8 mouse cellular contexts compared by ENCODE assay signal in genomic region chr10:79857452-79857811, GRCm38 (mm10). TPM values are rescaled to one million over a fixed set of nuclear protein-coding genes. Genes with fewer than 3 reads are reported as not detected.
DNase-seq lines count a peak whose midpoint lies in the region; ATAC-seq and TF ChIP-seq lines count a peak whose summit lies in the region.

No protein-coding gene starts in this region.

- no peaks in the 10 kb centered on the region for H3K27me3 ChIP-seq in intestine, embryonic 14.5 days (replicated peaks; ENCODE audit: control insufficient read depth, insufficient read depth, low read length)
- H3K27me3 ChIP-seq in liver, embryonic 14.5 days (ENCODE audit: control insufficient read depth, insufficient read depth, low read length), result no peaks in the 10 kb centered on the region
- H3K27me3 ChIP-seq in neural tube, embryonic 14.5 days (ENCODE audit: control insufficient read depth, insufficient read depth, low read length), result no peaks in the 10 kb centered on the region; the same call in 1 of the 2 replicates

- TF ChIP-seq POLR2A in brain, embryonic 14.5 days (IDR thresholded peaks at IDR 0.05; ENCODE audit: borderline replicate concordance, extremely low read depth, insufficient read depth, insufficient read length, poor library complexity, severe bottlenecking), result no peak

- H3K27ac ChIP-seq in intestine, embryonic 14.5 days (ENCODE audit: low read depth), result peak overlapping the region; percentile 43
- H3K27ac ChIP-seq in liver, embryonic 14.5 days, result no peak overlapping the region
- peak overlapping the region; percentile 62 for H3K27ac ChIP-seq in neural tube, embryonic 14.5 days (ENCODE audit: low read depth, low read length)

- no peaks in the 10 kb centered on the region for H3K9me3 ChIP-seq in intestine, embryonic 14.5 days (ENCODE audit: control insufficient read depth, low read length)
- no peaks in the 10 kb centered on the region for H3K9me3 ChIP-seq in liver, embryonic 14.5 days (ENCODE audit: control insufficient read depth, low read length)
- H3K9me3 ChIP-seq in neural tube, embryonic 14.5 days (ENCODE audit: control insufficient read depth, low read length), result no peaks in the 10 kb centered on the region

- no peak for TF ChIP-seq EP300 in liver, embryonic 14.5 days (IDR thresholded peaks at IDR 0.05; ENCODE audit: low read depth)

- 8% methylated on average over 4 of the region's 4 CpGs for WGBS in intestine, embryonic 14.5 days
- WGBS in liver, embryonic 14.5 days (ENCODE audit: insufficient replicate concordance), result 18% methylated on average over 4 of the region's 4 CpGs
- 27% methylated on average over 4 of the region's 4 CpGs for WGBS in neural tube, embryonic 14.5 days

- peaks cover 33% of the 10 kb centered on the region for H3K4me1 ChIP-seq in intestine, embryonic 14.5 days (replicated peaks; ENCODE audit: control insufficient read depth, insufficient read depth, low read length)
- peaks cover 17 to 37% of the 10 kb centered on the region in 2 experiments for H3K4me1 ChIP-seq in liver, embryonic 14.5 days (replicated peaks; ENCODE audit: control insufficient read depth in 2 of 2, insufficient read depth in 2 of 2, low read length in 1 of 2)
- peaks cover 48% of the 10 kb centered on the region for H3K4me1 ChIP-seq in neural tube, embryonic 14.5 days (ENCODE audit: control insufficient read depth, insufficient read depth, low read length)

- peak overlapping the region; percentile 96 for H3K4me2 ChIP-seq in intestine, embryonic 14.5 days (ENCODE audit: low read length)
- H3K4me2 ChIP-seq in liver, embryonic 14.5 days (ENCODE audit: low read depth), result peak overlapping the region; percentile 87
- H3K4me2 ChIP-seq in neural tube, embryonic 14.5 days (ENCODE audit: low read depth, low read length), result peak overlapping the region; percentile 99

- peak overlapping the region; percentile 100 for H3K9ac ChIP-seq in intestine, embryonic 14.5 days (ENCODE audit: low read length)
- H3K9ac ChIP-seq in liver, embryonic 14.5 days (replicated peaks), result peak overlapping the region; percentile 83
- peak overlapping the region; percentile 96; the same call in 1 of the 2 replicates for H3K9ac ChIP-seq in neural tube, embryonic 14.5 days (replicated peaks; ENCODE audit: low read depth, low read length)

- peaks cover 55% of the 10 kb centered on the region for H3K36me3 ChIP-seq in intestine, embryonic 14.5 days (ENCODE audit: control insufficient read depth, insufficient read depth, low read length)
- peaks cover 59% of the 10 kb centered on the region for H3K36me3 ChIP-seq in liver, embryonic 14.5 days (replicated peaks; ENCODE audit: control insufficient read depth, insufficient read depth, low read depth)
- H3K36me3 ChIP-seq in neural tube, embryonic 14.5 days (ENCODE audit: control insufficient read depth, insufficient read depth, low read length), result peaks cover 48% of the 10 kb centered on the region

- ATAC-seq in intestine, embryonic 14.5 days (replicated peaks; ENCODE audit: low FRiP score, low TSS enrichment, low read depth), result no peak
- ATAC-seq in liver, embryonic 14.5 days (ENCODE audit: insufficient read depth), result no peak
- ATAC-seq in neural tube, embryonic 14.5 days (ENCODE audit: low read depth), result no peak
- no peak for ATAC-seq in erythroid progenitor cell, adult 5-6 weeks (replicated peaks; ENCODE audit: low FRiP score, poor library complexity, severe bottlenecking)

- peak; percentile 61 for DNase-seq in thymus, postnatal 14 days
- no peak for DNase-seq in thymus, postnatal 10 days (ENCODE audit: low spot score in 2 of 2)
- DNase-seq in brain, embryonic 14.5 days (ENCODE audit: low read depth), result peak; percentile 75
- peak; percentile 66 for DNase-seq in gastrocnemius, postnatal 25 days
- DNase-seq in intestine, embryonic 14.5 days (ENCODE audit: low spot score), result peak; percentile 81
- DNase-seq in liver, embryonic 14.5 days (ENCODE audit: low read depth in 3 of 3, low spot score in 3 of 3), result peak in 1 of 3 experiments; percentile 41

- TF ChIP-seq CTCF in brain, embryonic 14.5 days (IDR thresholded peaks at IDR 0.05; ENCODE audit: borderline replicate concordance, extremely low read depth, insufficient read depth, insufficient read length), result no peak
- TF ChIP-seq CTCF in liver, embryonic 14.5 days (IDR thresholded peaks at IDR 0.05; ENCODE audit: low read depth), result no peak

- H3K4me3 ChIP-seq in intestine, embryonic 14.5 days (ENCODE audit: low read depth, low read length), result peak overlapping the region; percentile 98
- peak overlapping the region; percentile 72 to 80 for H3K4me3 ChIP-seq in liver, embryonic 14.5 days (ENCODE audit: insufficient read depth in 1 of 2, low read depth in 2 of 2, low read length in 2 of 2)
- H3K4me3 ChIP-seq in neural tube, embryonic 14.5 days (ENCODE audit: low read depth, low read length), result peak overlapping the region; percentile 97

RNA-seq across cellular contexts. Expression of gene Ptbp1, which starts 3.2 kb away (rescaled TPM):
- 183 and 194 TPM in 2 replicates for polyA plus RNA-seq in brain, embryonic 14.5 days (2012; rRNA removed)
- total RNA-seq in gastrocnemius, postnatal 25 days (2021), result 10 to 100 TPM; 26.8 to 27.1 TPM
- 286 and 291 TPM in 2 replicates for polyA plus RNA-seq in intestine, embryonic 14.5 days (2014; fragmentation: Nextera tagmentation; extraction: Ambion mirVana)
- polyA plus RNA-seq in liver, embryonic 14.5 days (2012; rRNA removed), result 118 and 126 TPM in 2 replicates
- polyA plus RNA-seq in liver, embryonic 14.5 days (2014; fragmentation: Nextera tagmentation; extraction: Ambion mirVana), result 84.5 and 99.8 TPM in 2 replicates
- polyA plus RNA-seq in neural tube, embryonic 14.5 days (2014; fragmentation: Nextera tagmentation; extraction: Ambion mirVana), result 36.9 and 53.5 TPM in 2 replicates
- total RNA-seq in erythroid progenitor cell, adult 5-6 weeks (2015; ENCODE audit: low replicate concordance), result 134 and 185 TPM in 2 replicates
- 89.3 and 94.7 TPM in 2 replicates for total RNA-seq in erythroid progenitor cell, adult 5-6 weeks (2017; ENCODE audit: low replicate concordance)

RNA-seq across cellular contexts. Expression of gene Prtn3, which starts 16.8 kb away (rescaled TPM):
- 18.0 and 28.0 TPM in 2 replicates for polyA plus RNA-seq in brain, embryonic 14.5 days (2012; rRNA removed)
- total RNA-seq in gastrocnemius, postnatal 25 days (2021), result under 1 TPM in 1 of 2 experiments, not detected in 1; 0.35 TPM
- polyA plus RNA-seq in intestine, embryonic 14.5 days (2014; fragmentation: Nextera tagmentation; extraction: Ambion mirVana), result 5.2 and 5.9 TPM in 2 replicates
- polyA plus RNA-seq in liver, embryonic 14.5 days (2012; rRNA removed), result 133 and 152 TPM in 2 replicates
- polyA plus RNA-seq in liver, embryonic 14.5 days (2014; fragmentation: Nextera tagmentation; extraction: Ambion mirVana), result 86.8 and 132 TPM in 2 replicates
- 11.1 and 12.4 TPM in 2 replicates for polyA plus RNA-seq in neural tube, embryonic 14.5 days (2014; fragmentation: Nextera tagmentation; extraction: Ambion mirVana)
- 247 and 296 TPM in 2 replicates for total RNA-seq in erythroid progenitor cell, adult 5-6 weeks (2015; ENCODE audit: low replicate concordance)
- 52.3 and 54.7 TPM in 2 replicates for total RNA-seq in erythroid progenitor cell, adult 5-6 weeks (2017; ENCODE audit: low replicate concordance)

RNA-seq across cellular contexts. Expression of gene Plppr3, which starts 17.0 kb away (rescaled TPM):
- 805 and 1,208 TPM in 2 replicates for polyA plus RNA-seq in brain, embryonic 14.5 days (2012; rRNA removed)
- total RNA-seq in gastrocnemius, postnatal 25 days (2021), result under 1 TPM; 0.13 to 0.27 TPM
- polyA plus RNA-seq in intestine, embryonic 14.5 days (2014; fragmentation: Nextera tagmentation; extraction: Ambion mirVana), result 38.8 and 46.4 TPM in 2 replicates
- polyA plus RNA-seq in liver, embryonic 14.5 days (2012; rRNA removed), result 6.7 and 7.0 TPM in 2 replicates
- polyA plus RNA-seq in liver, embryonic 14.5 days (2014; fragmentation: Nextera tagmentation; extraction: Ambion mirVana), result 2.8 and 3.0 TPM in 2 replicates
- polyA plus RNA-seq in neural tube, embryonic 14.5 days (2014; fragmentation: Nextera tagmentation; extraction: Ambion mirVana), result 299 and 327 TPM in 2 replicates
- 0.84 TPM in 1 of 2 replicates, not detected in the other for total RNA-seq in erythroid progenitor cell, adult 5-6 weeks (2015; ENCODE audit: low replicate concordance)
- 0.83 and 1.7 TPM in 2 replicates for total RNA-seq in erythroid progenitor cell, adult 5-6 weeks (2017; ENCODE audit: low replicate concordance)

RNA-seq across cellular contexts. Expression of gene Elane, which starts 28.6 kb away (rescaled TPM):
- 0.28 and 0.49 TPM in 2 replicates for polyA plus RNA-seq in brain, embryonic 14.5 days (2012; rRNA removed)
- total RNA-seq in gastrocnemius, postnatal 25 days (2021), result not detected
- polyA plus RNA-seq in intestine, embryonic 14.5 days (2014; fragmentation: Nextera tagmentation; extraction: Ambion mirVana), result 0.55 TPM in 1 of 2 replicates, not detected in the other
- polyA plus RNA-seq in liver, embryonic 14.5 days (2012; rRNA removed), result 52.2 and 61.9 TPM in 2 replicates
- 116 and 151 TPM in 2 replicates for polyA plus RNA-seq in liver, embryonic 14.5 days (2014; fragmentation: Nextera tagmentation; extraction: Ambion mirVana)
- polyA plus RNA-seq in neural tube, embryonic 14.5 days (2014; fragmentation: Nextera tagmentation; extraction: Ambion mirVana), result 0.55 TPM in 1 of 2 replicates, not detected in the other
- 613 and 617 TPM in 2 replicates for total RNA-seq in erythroid progenitor cell, adult 5-6 weeks (2015; ENCODE audit: low replicate concordance)
- total RNA-seq in erythroid progenitor cell, adult 5-6 weeks (2017; ENCODE audit: low replicate concordance), result 146 and 166 TPM in 2 replicates

RNA-seq across cellular contexts. Expression of gene Cfd, which starts 33.2 kb away (rescaled TPM):
- polyA plus RNA-seq in brain, embryonic 14.5 days (2012; rRNA removed), result 0.60 and 0.81 TPM in 2 replicates
- 100 to 1,000 TPM in 1 of 2 experiments, 10 to 100 TPM in 1; 12.5 to 381 TPM for total RNA-seq in gastrocnemius, postnatal 25 days (2021)
- polyA plus RNA-seq in intestine, embryonic 14.5 days (2014; fragmentation: Nextera tagmentation; extraction: Ambion mirVana), result not detected in 2 replicates
- 0.14 and 0.29 TPM in 2 replicates for polyA plus RNA-seq in liver, embryonic 14.5 days (2012; rRNA removed)
- not detected in 2 replicates for polyA plus RNA-seq in liver, embryonic 14.5 days (2014; fragmentation: Nextera tagmentation; extraction: Ambion mirVana)
- polyA plus RNA-seq in neural tube, embryonic 14.5 days (2014; fragmentation: Nextera tagmentation; extraction: Ambion mirVana), result not detected in 2 replicates
- not detected in 2 replicates for total RNA-seq in erythroid progenitor cell, adult 5-6 weeks (2015; ENCODE audit: low replicate concordance)
- total RNA-seq in erythroid progenitor cell, adult 5-6 weeks (2017; ENCODE audit: low replicate concordance), result not detected in 2 replicates

Comparison
In these comparisons a context has a peak if more than half of its experiments do, and no peak if none do; other contexts are left out.
1. DNase-seq: peak in thymus, postnatal 14 days (single experiment), brain, embryonic 14.5 days (single experiment), gastrocnemius, postnatal 25 days (single experiment) and intestine, embryonic 14.5 days (single experiment); none in thymus, postnatal 10 days (0 of 2).
2. Peak in every context shown above with its lines, with median percentiles within 50 percentile points of each other: H3K4me2 ChIP-seq, H3K4me3 ChIP-seq and H3K9ac ChIP-seq.